Mouse (Mus musculus): ENCODE results near the gene Abi3bp. TPM values are rescaled to one million over a fixed set of nuclear protein-coding genes. Genes with fewer than 3 reads are reported as not detected.

Gene Abi3bp
- total RNA-seq, 2 experiments from 2014 or later, result 8.6 to 14.0 TPM

- DNase-seq (ENCODE audit: low spot score), result peak; percentile 23
These were observed 199.5 kb downstream of the Abi3bp start for GRCm38 (mm10) chr16:56677146-56677545.

- DNase-seq (ENCODE audit: low spot score), result no peak
These were observed 203.4 kb downstream of the Abi3bp start for GRCm38 (mm10) chr16:56681010-56681645.

GRCm38 (mm10) chr16:56686747-56687146 is 209.1 kb downstream of the Abi3bp start:
- DNase-seq (ENCODE audit: low spot score), result no peak

GRCm38 (mm10) chr16:56690715-56691114 is 213.0 kb downstream of the Abi3bp start:
- DNase-seq (ENCODE audit: low spot score), result no peak

GRCm38 (mm10) chr16:56696448-56696847 is 218.8 kb downstream of the Abi3bp start:
- DNase-seq (ENCODE audit: low spot score), result no peak

GRCm38 (mm10) chr16:56700898-56701297 is 223.2 kb downstream of the Abi3bp start:
- DNase-seq (ENCODE audit: low spot score), result no peak

- no peak for DNase-seq (ENCODE audit: low spot score)
These were observed 228.1 kb downstream of the Abi3bp start for GRCm38 (mm10) chr16:56705731-56706130.

- DNase-seq (ENCODE audit: low spot score), result no peak
These were observed 232.4 kb downstream of the Abi3bp start for GRCm38 (mm10) chr16:56710071-56710470.

- no peak for DNase-seq (ENCODE audit: low spot score)
These were observed 237.9 kb downstream of the Abi3bp start for GRCm38 (mm10) chr16:56715608-56716007.

GRCm38 (mm10) chr16:56716557-56717179 is 239.0 kb downstream of the Abi3bp start:
- peak; percentile 16 for DNase-seq (ENCODE audit: low spot score)

GRCm38 (mm10) chr16:56717224-56718200 is 239.8 kb downstream of the Abi3bp start, which contains the start of gene Tfg:
Gene Tfg, minus strand, starts transcription at chr16:56717450.
- DNase-seq (ENCODE audit: low spot score), result peak; percentile 99

GRCm38 (mm10) chr16:56719031-56719430 is 241.4 kb downstream of the Abi3bp start:
- no peak for DNase-seq (ENCODE audit: low spot score)

- no peak for DNase-seq (ENCODE audit: low spot score)
These were observed 244.7 kb downstream of the Abi3bp start for GRCm38 (mm10) chr16:56722357-56722756.

- DNase-seq (ENCODE audit: low spot score), result no peak
These were observed 247.2 kb downstream of the Abi3bp start for GRCm38 (mm10) chr16:56724927-56725326.

GRCm38 (mm10) chr16:56729060-56729459 is 251.4 kb downstream of the Abi3bp start:
- no peak for DNase-seq (ENCODE audit: low spot score)

Other genes starting within 250 kb of the Abi3bp start
- gene Tfg, start 239.6 kb downstream of the Abi3bp start, total RNA-seq (2021), result 10 to 100 TPM; 41.1 to 41.5 TPM